Mouse (Mus musculus) forebrain, embryonic 12.5 days (tissue): ENCODE data around the gene Stk39. TPM values are rescaled to one million over a fixed set of nuclear protein-coding genes. Genes with fewer than 3 reads are reported as not detected.

Experiments used
- ATAC-seq: fragments of 200-750 bp; cut with Nextera tagmentation; 2 replicates; pipeline ENCODE4 v1.8.0; 2017; ENCODE audit warnings: moderate TSS enrichment; ENCODE audit not compliant: low FRiP score
- H3K27ac ChIP-seq: fragments of 300-500 bp; sonication (generic); 2 replicates; pipeline ENCODE4 v1.5.1; 2016; ENCODE audit warnings: mild to moderate bottlenecking
- H3K27me3 ChIP-seq: fragments of 300-500 bp; sonication (generic); 2 replicates; pipeline ENCODE4 v1.6.1; 2016; ENCODE audit warnings: mild to moderate bottlenecking
- H3K36me3 ChIP-seq: fragments of 300-500 bp; sonication (generic); replicated peaks from 2 replicates; pipeline ENCODE4 v1.6.1; 2016; ENCODE audit warnings: mild to moderate bottlenecking
- H3K4me1 ChIP-seq: fragments of 300-500 bp; sonication (generic); 2 replicates; pipeline ENCODE4 v1.6.1; 2016
- H3K4me2 ChIP-seq: fragments of 300-500 bp; sonication (generic); 2 replicates; pipeline ENCODE4 v1.6.1; 2016; ENCODE audit warnings: mild to moderate bottlenecking, moderate library complexity
- H3K4me3 ChIP-seq: fragments of 300-500 bp; sonication (generic); replicated peaks from 2 replicates; pipeline ENCODE4 v1.5.1; 2016; ENCODE audit warnings: mild to moderate bottlenecking
- H3K9ac ChIP-seq: fragments of 300-500 bp; sonication (generic); 2 replicates; pipeline ENCODE4 v1.6.1; 2016; ENCODE audit warnings: mild to moderate bottlenecking
- H3K9me3 ChIP-seq: fragments of 300-500 bp; sonication (generic); 2 replicates; pipeline ENCODE4 v1.6.1; 2016
- WGBS: fragments of 180-500 bp; shearing (Covaris S2); methylation state at CpG from one replicate; pipeline ENCODE4 v1.1.7; 2016; 5-methylcytosine and 5-hydroxymethylcytosine counted together
- polyA plus RNA-seq: library from polyadenylated mRNA; unstranded; fragments of >200 nt; fragmentation: Nextera tagmentation; extraction: Ambion mirVana; gene quantifications from 2 replicates; pipeline ENCODE4 v1.2.1, GENCODE M21; 2016

The Stk39 gene
- polyA plus RNA-seq, 1 experiment from 2014 or later: 43.6 TPM

GRCm38 (mm10) chr2:68162012-68162411 lies 310.1 kb downstream of the Stk39 start:
- 82% methylated on average over 4 of the region's 4 CpGs for WGBS
- no peak overlapping the region for H3K4me2 ChIP-seq
- no peaks in the 10 kb centered on the region for H3K27me3 ChIP-seq
- no peaks in the 10 kb centered on the region for H3K9me3 ChIP-seq
- no peaks in the 10 kb centered on the region for H3K36me3 ChIP-seq
- no peak for ATAC-seq
- no peak overlapping the region for H3K4me3 ChIP-seq
- no peak overlapping the region for H3K9ac ChIP-seq
- no peaks in the 10 kb centered on the region for H3K4me1 ChIP-seq
- no peak overlapping the region for H3K27ac ChIP-seq

- Histone ChIP-seq H3K36me3 (no peaks in the 10 kb centered on the region), H3K4me1 (no peaks in the 10 kb centered on the region)
- WGBS: 83% methylated on average over 2 of the region's 2 CpGs
Observed at GRCm38 (mm10) chr2:68160566-68160965, 311.5 kb downstream of the Stk39 start.

More at GRCm38 (mm10) chr2:68160566-68160965, 311.5 kb downstream of the Stk39 start:
- no peak overlapping the region for H3K27ac ChIP-seq
- H3K4me2 ChIP-seq: no peak overlapping the region
- ATAC-seq: no peak
- H3K27me3 ChIP-seq: no peaks in the 10 kb centered on the region
- no peak overlapping the region for H3K4me3 ChIP-seq
- H3K9ac ChIP-seq: no peak overlapping the region
- no peaks in the 10 kb centered on the region for H3K9me3 ChIP-seq

Other genes with a start within 250 kb of the Stk39 start
- gene 4933409G03Rik, start 110.1 kb upstream of the Stk39 start, polyA plus RNA-seq: not detected in 2 replicates
- not detected in 2 replicates for gene 4932414N04Rik, start 184.2 kb upstream of the Stk39 start, polyA plus RNA-seq